Mouse (Mus musculus) retina, postnatal 7 days (tissue): ENCODE data around the gene Abl1.

ENCODE experiments used
- DNase-seq: peaks from one replicate; pipeline ENCODE4 v3.0.0-alpha.2; 2012; ENCODE audit warnings: low read depth, low spot score

The Abl1 gene

DNA sequence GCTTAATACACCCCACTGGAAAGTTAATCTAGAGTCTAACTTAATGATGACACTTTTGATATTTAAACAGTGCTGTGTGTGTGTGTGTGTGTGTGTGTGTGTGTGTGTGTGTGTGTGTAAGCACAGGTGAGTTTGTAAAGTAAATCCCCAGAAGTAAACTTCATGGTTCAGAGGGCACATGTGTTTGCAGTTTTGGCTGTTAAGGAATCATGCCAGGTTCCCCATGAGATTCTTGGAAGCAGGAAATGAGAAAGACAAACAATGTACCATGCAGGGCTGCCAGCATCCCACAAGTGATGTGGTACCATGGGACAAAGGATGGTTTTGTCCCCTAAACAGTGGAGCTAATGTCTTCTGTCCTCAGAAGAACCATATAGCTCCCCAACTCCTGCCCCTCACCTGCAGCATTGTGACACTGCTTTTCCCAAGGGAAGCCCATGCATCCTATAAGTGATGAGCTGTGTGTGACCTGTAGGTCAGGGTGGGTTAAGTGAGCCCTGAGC lies 57.6 kb downstream of the Abl1 start:
- DNase-seq, result no peak

GRCm38 (mm10) chr2:31746835-31747234 lies 58.7 kb downstream of the Abl1 start:
- no peak for DNase-seq

GRCm38 (mm10) chr2:31749046-31749709 lies 61.0 kb downstream of the Abl1 start:
- DNase-seq, result no peak

GRCm38 (mm10) chr2:31750133-31750532 lies 62.0 kb downstream of the Abl1 start:
- no peak for DNase-seq

DNA sequence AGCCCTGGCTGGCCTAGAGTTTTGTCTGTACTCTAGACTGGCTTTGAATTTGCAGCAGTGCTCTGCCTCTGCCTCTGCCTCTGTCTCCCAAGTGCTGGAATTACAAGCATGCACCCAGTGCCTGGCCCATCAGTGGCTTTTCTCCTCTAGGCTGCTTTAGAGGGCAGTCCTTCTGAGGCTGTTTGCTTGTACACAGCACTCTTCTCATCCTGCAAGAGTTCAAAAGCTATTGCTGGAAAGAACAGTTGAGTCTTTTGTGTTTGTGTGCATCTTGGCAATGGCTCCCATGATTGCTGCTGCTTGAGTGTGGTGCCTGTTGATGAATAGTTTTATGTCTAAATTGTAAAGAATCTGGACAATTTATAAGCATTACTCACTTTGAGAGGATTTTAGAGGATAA lies 69.3 kb downstream of the Abl1 start:
- no peak for DNase-seq

DNA sequence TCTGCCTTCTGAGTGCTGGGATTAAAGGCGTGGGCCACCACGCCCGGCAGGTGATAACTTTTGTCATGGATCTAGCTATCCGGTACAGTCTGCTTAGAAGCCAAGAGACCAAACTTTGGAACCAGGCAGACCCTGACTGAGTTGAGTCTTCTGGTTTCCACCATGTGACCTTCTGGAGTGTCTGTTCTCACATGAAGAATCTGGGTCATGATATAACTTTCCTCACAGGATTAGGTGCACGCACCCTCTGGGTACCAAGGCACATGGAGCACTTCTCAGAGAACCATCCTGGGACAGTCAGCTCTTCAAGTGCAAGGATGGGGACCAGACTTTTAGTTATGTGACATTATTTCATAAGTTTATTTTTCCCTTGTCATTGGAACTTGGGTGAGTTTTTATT lies 70.8 kb downstream of the Abl1 start:
- no peak for DNase-seq

GRCm38 (mm10) chr2:31759751-31760460 lies 71.7 kb downstream of the Abl1 start:
- DNase-seq, result peak; percentile 17

DNA sequence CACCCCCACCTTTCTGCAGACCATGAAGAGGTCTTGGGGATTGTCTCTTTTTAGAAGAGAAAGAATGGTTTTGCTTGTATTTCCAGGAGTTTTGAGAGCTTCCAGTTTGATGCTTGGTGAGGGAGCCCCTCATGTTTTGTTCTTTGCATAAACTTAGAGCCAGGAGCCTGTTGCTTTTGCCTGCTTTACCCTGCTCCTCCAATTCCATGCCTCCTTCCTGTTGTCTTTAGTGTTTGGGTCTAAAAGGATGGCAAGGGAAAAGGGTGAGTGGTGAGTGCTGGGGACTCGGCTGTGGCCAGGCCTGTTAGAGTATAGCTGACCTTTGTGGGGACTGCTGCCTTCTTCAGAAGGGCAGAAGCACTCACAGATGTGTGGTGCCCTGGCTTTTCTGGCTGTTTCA lies 72.3 kb downstream of the Abl1 start:
- DNase-seq, result no peak

GRCm38 (mm10) chr2:31761115-31761531 lies 72.9 kb downstream of the Abl1 start:
- no peak for DNase-seq

DNA sequence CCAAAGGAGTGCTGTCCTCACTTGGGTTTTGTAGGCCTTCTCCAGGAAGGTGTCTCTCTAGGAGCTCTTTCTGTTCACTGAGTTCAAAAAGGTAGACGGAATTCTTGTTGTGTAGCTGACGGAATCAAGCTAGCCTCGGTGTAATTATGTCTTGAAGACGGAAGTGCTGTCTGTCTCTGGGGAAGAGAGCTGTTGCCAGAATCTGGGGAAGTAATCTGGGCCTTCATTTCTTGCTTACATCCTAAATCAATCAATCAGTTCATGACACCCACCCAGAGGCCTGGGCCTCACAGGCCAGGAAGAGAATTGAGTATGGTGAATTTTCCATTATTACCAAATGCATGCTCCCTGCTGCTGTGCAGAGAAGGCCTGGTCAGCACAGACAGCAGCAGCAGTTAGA lies 73.4 kb downstream of the Abl1 start:
- no peak for DNase-seq

DNA sequence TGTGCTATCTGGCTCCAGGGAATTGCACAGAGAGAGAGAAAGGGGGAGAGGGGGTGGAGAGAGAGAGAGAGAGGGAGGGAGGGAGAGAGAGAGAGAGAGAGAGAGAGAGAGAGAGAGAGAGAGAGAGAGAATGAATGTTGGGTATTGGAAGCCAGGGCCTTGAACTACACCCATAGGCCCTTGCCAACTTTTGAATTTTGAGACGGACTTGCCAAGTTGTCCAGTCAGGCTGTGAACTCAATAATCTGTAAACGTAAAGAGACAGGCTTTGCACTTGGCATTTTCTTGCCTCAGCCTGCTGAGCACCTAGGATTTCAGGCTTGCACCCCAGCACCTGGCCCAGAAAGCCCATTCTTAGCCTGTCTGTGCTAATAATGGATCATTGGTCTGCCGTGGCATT lies 74.0 kb downstream of the Abl1 start:
- no peak for DNase-seq

GRCm38 (mm10) chr2:31762853-31763252 lies 74.7 kb downstream of the Abl1 start:
- no peak for DNase-seq

- DNase-seq, result no peak
Measured at GRCm38 (mm10) chr2:31763271-31763670, 75.1 kb downstream of the Abl1 start.

- no peak for DNase-seq
Measured at GRCm38 (mm10) chr2:31767104-31767503, 78.9 kb downstream of the Abl1 start.

DNA sequence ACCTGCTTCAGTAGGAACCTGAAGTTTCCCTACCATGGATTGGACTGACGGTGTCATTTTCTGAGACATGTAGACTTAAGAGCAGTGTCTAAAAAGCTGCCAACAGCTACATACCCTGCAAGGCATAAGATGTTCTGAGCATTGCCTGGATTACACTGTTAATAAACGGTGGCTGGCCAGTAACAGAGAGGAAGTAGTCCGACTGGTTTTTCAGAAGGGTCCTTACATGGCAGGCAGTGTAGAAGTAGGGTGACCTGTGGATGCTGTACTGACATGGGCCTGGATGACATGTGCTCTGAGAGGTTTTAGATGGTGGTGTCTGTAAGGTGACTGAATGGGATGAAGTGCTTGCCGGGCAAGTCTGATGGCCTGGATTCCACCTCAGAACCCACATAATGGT lies 79.6 kb downstream of the Abl1 start:
- no peak for DNase-seq

DNA sequence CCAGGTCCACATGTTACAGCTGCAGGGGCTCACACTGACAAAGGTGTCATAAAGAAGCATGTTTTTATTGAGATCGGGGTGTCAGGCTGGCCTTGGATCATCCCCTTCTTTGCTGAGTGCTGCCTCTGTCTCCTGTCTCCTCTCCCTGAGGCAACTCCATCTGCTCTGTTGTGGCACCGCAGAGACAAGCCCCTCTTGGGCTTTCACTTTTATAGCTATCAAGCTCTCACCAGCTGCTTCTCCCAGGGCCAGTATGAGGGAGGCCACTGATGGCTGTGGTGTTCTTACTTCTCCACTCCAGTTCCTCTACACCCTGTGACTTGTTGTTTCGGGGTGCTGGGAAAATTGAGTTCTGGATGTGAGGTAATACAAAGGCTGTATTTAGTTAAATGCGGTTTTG lies 80.9 kb downstream of the Abl1 start:
- no peak for DNase-seq

GRCm38 (mm10) chr2:31769631-31770111 lies 81.5 kb downstream of the Abl1 start:
- no peak for DNase-seq

- no peak for DNase-seq
Measured at GRCm38 (mm10) chr2:31770781-31771441, 82.7 kb downstream of the Abl1 start.

- DNase-seq, result no peak
Measured at GRCm38 (mm10) chr2:31776479-31776878, 88.3 kb downstream of the Abl1 start.

GRCm38 (mm10) chr2:31779258-31779657 lies 91.1 kb downstream of the Abl1 start:
- no peak for DNase-seq

DNA sequence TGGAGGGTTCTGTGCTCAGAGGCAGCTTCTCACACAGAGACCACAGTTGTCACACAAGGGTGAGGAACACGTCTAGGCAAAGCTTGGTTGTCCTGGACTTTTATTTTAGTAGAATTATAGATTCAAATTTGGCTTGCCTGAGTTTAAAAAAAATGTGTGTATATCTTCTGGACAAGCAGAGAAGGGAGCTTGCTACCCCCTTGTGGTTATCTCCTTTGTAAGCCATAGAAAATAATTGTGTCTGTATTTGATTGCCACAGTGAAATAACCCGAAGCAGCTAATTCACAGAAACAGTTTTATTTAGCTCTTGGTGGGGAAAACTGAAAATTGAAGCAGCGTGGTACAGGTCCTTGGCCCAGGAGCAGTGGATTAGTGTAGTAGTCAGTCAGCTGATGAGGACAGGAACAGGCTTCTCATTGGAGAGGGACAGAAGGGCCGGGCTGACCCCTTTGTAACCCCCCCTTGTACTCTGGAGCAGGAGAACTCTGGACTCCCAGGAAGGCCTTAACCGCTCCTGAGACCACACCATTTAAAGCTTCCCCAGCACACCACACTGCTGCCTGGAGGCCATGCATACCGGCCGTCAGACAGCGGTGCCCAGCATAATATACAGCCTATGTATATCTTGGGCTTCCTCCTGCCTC lies 94.9 kb downstream of the Abl1 start:
- DNase-seq, result no peak

DNA sequence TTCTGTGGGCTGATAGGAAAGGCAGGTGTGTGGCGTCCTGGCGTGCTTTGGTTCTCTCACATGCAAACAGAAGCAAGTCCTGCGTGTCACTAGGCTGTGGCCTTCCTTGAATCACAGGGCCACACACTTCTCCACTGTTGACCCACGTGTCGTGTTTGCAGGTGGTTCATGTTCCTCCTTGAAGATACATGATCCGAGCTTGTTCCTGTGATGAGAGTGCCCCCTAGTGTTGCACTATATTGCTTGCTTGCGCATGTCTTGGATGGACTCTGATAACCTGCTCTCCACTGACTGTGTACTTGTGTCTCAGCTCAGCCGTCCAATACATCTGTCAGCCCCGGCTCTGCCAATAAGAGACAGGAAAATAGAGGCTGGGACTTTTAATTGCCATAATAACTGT lies 96.9 kb downstream of the Abl1 start:
- peak; percentile 76 for DNase-seq
